17 mouse cellular contexts compared by ENCODE assay signal in genomic region chr13:93248711-93249110, GRCm38 (mm10). TPM values are rescaled to one million over a fixed set of nuclear protein-coding genes. Genes with fewer than 3 reads are reported as not detected.
DNase-seq lines count a peak whose midpoint lies in the region; ATAC-seq lines count a peak whose summit lies in the region.
"Had no signal": no experiment of that assay in that cellular context is flagged by ENCODE, and none has a peak within 500 bp of the region (broad histone marks: within the 10 kb centered on the region; RNA-seq: fewer than 3 reads in every experiment).

No protein-coding gene starts in this region.

- H3K4me2 ChIP-seq in heart, embryonic 12.5 days: no peak overlapping the region
- H3K4me2 ChIP-seq: embryonic facial prominence, embryonic 15.5 days; forebrain, embryonic 12.5 days; hindbrain, embryonic 15.5 days had no signal

- no peak overlapping the region for H3K4me3 ChIP-seq in heart, embryonic 12.5 days
- H3K4me3 ChIP-seq: embryonic facial prominence, embryonic 15.5 days; forebrain, embryonic 12.5 days; hindbrain, embryonic 15.5 days had no signal

- H3K27me3 ChIP-seq in heart, embryonic 12.5 days (replicated peaks): no peaks in the 10 kb centered on the region
- H3K27me3 ChIP-seq: embryonic facial prominence, embryonic 15.5 days; forebrain, embryonic 12.5 days; hindbrain, embryonic 15.5 days had no signal

- H3K27ac ChIP-seq in heart, embryonic 12.5 days (ENCODE audit: poor library complexity, severe bottlenecking): no peak overlapping the region
- H3K27ac ChIP-seq: embryonic facial prominence, embryonic 15.5 days; forebrain, embryonic 12.5 days; hindbrain, embryonic 15.5 days; stomach, postnatal 0 days had no signal

- no peak overlapping the region for H3K9ac ChIP-seq in heart, embryonic 12.5 days
- H3K9ac ChIP-seq: embryonic facial prominence, embryonic 15.5 days; forebrain, embryonic 12.5 days; hindbrain, embryonic 15.5 days had no signal

- 74% methylated on average over 4 of the region's 4 CpGs for WGBS in heart, embryonic 12.5 days

- DNase-seq in heart, adult 11 months: peak; percentile 88
- DNase-seq in right cerebral cortex, adult 2 months (ENCODE audit: low spot score in 2 of 2): peak; percentile 48 to 51
- DNase-seq in right cerebral cortex, postnatal 4 days: no peak
- DNase-seq in left cerebral cortex, postnatal 14 days (ENCODE audit: low spot score in 2 of 2): peak; percentile 19 to 52
- DNase-seq in telencephalon, adult 2 months (ENCODE audit: low read depth, low spot score): peak; percentile 63
- DNase-seq in T-cell, adult 2 months (ENCODE audit: low spot score): no peak
- no peak for DNase-seq in testis, postnatal 10 days (ENCODE audit: low spot score)
- DNase-seq: cerebellum, adult 11 months; kidney, adult 8-10 months; lung, adult 18-20 months had no signal

- intact Hi-C loops in left cerebral cortex, postnatal 14 days (cut with DNase I): no loop called here

- H3K9me3 ChIP-seq in heart, embryonic 12.5 days (replicated peaks): no peaks in the 10 kb centered on the region
- H3K9me3 ChIP-seq: embryonic facial prominence, embryonic 15.5 days; forebrain, embryonic 12.5 days; hindbrain, embryonic 15.5 days had no signal

- no peaks in the 10 kb centered on the region for H3K36me3 ChIP-seq in heart, embryonic 12.5 days
- H3K36me3 ChIP-seq: embryonic facial prominence, embryonic 15.5 days; forebrain, embryonic 12.5 days; hindbrain, embryonic 15.5 days had no signal

- no peak for ATAC-seq in heart, embryonic 12.5 days (ENCODE audit: insufficient number of reproducible peaks, low FRiP score)
- ATAC-seq: activated CD4-positive, CD25-positive, alpha-beta regulatory T cell, adult 4 months; CD4-positive, CD25-positive, alpha-beta regulatory T cell, adult 4 months had no signal

- no peaks in the 10 kb centered on the region for H3K4me1 ChIP-seq in heart, embryonic 12.5 days (replicated peaks)
- H3K4me1 ChIP-seq: embryonic facial prominence, embryonic 15.5 days; hindbrain, embryonic 15.5 days had no signal

RNA-seq across cellular contexts. Expression of gene Homer1, which starts 50.7 kb away (rescaled TPM):
- 23.5 and 27.7 TPM in 2 replicates for polyA plus RNA-seq in heart, embryonic 12.5 days (2016; fragmentation: Nextera tagmentation; extraction: Ambion mirVana)
- 100 to 1,000 TPM; 246 to 263 TPM for total RNA-seq in left cerebral cortex, postnatal 14 days (2021)

RNA-seq across cellular contexts. Expression of gene Tent2, which starts 56.5 kb away (rescaled TPM):
- 50.8 and 51.1 TPM in 2 replicates for polyA plus RNA-seq in heart, embryonic 12.5 days (2016; fragmentation: Nextera tagmentation; extraction: Ambion mirVana)
- 10 to 100 TPM; 25.2 to 25.4 TPM for total RNA-seq in left cerebral cortex, postnatal 14 days (2021)

Comparison
In these comparisons a context has a peak if more than half of its experiments do, and no peak if none do; other contexts are left out.
1. DNase-seq: peak in heart, adult 11 months (single experiment), right cerebral cortex, adult 2 months (2 of 2), left cerebral cortex, postnatal 14 days (2 of 2) and telencephalon, adult 2 months (single experiment); none in right cerebral cortex, postnatal 4 days (single experiment), T-cell, adult 2 months (single experiment) and testis, postnatal 10 days (single experiment).